Mouse (Mus musculus): ENCODE data around the gene Adamts3.

The Adamts3 gene

DNA sequence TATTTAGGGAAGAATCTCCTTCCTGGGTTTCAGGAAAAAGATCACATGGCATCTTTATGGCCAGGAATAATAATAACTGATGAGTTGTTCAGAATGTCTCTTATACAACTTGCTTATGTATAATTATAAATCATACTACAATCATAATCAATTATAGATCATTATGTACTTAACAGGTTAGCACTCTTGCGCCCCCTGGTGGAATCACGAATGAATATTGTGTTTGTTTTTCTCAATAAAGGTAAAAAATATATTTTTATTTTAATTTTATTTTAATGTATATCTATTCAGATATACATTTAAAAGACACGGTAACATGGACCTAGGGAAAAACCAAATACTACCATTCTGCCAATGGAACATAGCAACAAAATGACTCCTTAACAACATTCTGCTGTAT, 63.6 kb downstream of the Adamts3 start:
- DNase-seq (ENCODE audit: inconsistent age in 2 of 2, low spot score in 1 of 2) = peak in 1 of 2 experiments; percentile 60

DNA sequence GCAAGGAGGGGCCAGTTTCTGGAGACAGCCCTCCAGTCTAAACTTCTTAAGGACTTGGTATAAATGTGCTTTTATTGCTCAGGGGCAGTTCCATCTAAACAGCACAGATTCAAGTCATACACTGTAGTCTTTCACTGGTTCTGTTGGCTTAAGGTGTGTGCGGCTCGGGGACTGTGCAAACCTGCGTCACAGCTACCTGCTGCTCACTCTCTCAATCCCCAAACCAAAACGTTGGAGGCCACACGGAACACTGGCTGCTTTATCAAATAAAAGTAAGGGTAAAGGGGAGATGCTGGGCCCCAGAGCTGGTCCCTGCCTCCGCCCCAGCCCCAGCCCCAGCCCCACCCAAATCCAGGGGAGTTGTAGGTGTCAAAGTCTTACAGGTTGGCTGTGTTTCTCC, 66.5 kb downstream of the Adamts3 start:
- no peak for DNase-seq (ENCODE audit: inconsistent age in 2 of 2, low spot score in 1 of 2)

GRCm38 (mm10) chr5:89814552-89814951, 68.6 kb downstream of the Adamts3 start:
- no peak for DNase-seq (ENCODE audit: inconsistent age in 2 of 2, low spot score in 1 of 2)

DNA sequence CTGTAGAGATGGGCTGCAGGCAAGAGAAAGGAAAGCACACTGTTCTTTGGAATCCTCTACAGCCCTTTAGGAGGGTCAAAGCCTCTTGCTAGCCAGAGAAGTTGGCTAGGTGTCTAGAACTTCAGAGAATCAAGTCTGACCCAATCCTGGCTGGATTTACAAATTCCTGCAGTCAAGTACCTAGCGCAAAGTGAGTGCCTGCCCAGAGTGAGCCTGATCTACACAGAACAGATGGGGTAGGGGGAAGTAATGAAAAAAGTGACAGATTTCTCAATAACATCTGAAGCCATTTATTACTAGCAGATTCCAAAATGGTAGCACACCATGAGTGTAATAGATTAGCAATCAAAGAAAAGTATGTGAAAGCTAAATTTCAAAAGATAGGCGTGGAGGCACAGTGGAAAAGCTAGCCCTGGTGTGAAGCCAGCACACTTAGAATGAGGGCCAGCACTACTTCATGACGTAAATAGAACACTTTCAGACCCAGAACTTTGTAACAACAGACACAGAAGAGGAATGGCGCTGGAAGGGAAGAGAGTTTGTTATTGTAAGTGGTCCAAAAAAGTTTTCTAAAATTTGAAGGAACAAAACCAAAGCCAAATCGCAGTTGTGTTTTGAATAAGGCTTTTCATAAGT, 82.8 kb downstream of the Adamts3 start:
- DNase-seq (ENCODE audit: inconsistent age in 2 of 2, low spot score in 1 of 2) = no peak

DNA sequence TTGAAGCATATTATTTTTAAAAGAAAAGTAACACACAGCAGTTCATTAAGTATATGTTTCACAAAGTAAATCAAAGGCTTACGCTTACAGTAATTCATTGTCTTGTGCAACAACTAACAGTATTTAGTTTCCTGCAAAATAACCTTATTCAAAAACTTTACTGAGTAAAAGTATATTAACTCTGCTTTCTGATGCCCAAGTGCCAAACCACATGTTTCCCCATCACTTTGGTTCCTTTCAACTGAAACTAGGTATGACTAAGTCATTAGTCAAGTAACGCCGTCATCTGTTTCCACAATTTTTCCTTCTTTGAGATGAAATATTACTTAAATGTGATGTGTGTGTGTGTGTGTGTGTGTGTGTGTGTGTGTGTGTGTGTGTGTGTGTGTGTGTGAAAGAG, 89.4 kb downstream of the Adamts3 start:
- no peak for DNase-seq (ENCODE audit: inconsistent age in 2 of 2, low spot score in 1 of 2)

GRCm38 (mm10) chr5:89784635-89785034, 98.5 kb downstream of the Adamts3 start:
- DNase-seq (ENCODE audit: inconsistent age in 2 of 2, low spot score in 1 of 2) = no peak

- no peak for DNase-seq (ENCODE audit: inconsistent age in 2 of 2, low spot score in 1 of 2)
These were observed 103.3 kb downstream of the Adamts3 start for GRCm38 (mm10) chr5:89779823-89780222.

DNA sequence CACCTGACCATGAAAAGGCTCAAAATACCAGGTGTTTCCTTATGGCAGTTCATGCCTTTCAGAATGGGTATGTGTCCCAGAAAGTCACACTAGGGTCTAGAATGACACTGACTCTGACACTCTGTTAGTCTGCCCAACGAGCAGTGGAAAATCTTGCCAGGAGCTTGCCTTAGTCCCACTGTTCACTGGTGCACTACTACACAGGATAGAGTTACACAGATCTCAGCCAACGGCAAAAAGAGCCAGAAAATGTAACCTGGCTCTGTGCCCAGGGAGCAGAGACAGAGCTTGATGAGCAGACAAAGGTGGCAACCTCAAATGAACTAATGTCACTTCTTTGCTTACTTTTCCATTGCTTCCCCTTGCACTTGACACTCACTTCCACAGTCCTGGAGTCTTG, 104.5 kb downstream of the Adamts3 start:
- no peak for DNase-seq (ENCODE audit: inconsistent age in 2 of 2, low spot score in 1 of 2)

GRCm38 (mm10) chr5:89777411-89777810, 105.7 kb downstream of the Adamts3 start:
- DNase-seq (ENCODE audit: inconsistent age in 2 of 2, low spot score in 1 of 2) = no peak

- DNase-seq (ENCODE audit: inconsistent age in 2 of 2, low spot score in 1 of 2) = no peak
These were observed 112.3 kb downstream of the Adamts3 start for GRCm38 (mm10) chr5:89770655-89771355.

DNA sequence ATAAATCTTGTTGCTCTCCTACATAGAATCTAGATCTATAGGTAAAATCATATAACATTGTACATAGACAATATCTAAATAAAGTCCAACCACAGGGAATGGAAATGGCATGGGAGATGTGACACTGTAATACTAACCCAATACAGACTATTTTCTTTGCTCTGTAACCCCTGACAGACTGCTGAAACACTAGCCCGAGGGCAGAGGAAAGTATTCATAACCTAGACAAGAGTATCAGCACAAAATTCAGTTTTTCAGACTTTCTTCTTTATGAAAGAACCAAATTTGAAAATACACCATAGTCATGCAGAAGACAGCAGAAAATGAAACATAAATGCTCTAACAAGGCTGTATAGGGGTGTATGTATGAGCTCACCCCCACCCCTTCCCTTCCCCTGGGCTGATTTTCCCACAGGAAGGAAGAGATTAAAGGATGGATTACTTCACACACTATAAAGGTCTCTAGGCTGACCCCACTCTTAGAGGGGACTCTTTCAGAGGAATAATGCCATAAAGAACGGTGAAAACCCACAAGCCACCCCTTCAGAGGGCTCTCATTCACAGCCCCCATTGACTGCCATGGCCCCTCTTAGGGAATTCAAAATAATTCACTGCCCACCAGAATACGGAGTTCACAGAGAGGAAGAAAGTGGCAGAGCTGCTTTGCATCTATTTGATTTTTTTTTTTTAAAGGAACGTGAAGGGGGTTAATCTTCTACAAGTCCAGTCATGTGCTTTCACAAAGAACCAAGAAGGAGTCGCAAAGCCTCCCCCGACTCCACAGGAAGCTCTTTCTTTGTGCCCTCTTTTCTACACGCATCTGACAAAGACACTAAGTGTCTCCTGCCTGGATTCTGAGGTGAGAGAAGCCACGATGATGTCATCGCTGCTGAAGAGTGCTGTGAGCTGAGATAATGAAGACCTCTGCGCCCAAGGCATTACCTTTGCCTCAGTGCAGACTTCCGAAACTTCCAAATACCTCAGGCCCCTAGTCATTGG, 119.6 kb downstream of the Adamts3 start:
- no peak for DNase-seq (ENCODE audit: inconsistent age in 2 of 2, low spot score in 1 of 2)

DNA sequence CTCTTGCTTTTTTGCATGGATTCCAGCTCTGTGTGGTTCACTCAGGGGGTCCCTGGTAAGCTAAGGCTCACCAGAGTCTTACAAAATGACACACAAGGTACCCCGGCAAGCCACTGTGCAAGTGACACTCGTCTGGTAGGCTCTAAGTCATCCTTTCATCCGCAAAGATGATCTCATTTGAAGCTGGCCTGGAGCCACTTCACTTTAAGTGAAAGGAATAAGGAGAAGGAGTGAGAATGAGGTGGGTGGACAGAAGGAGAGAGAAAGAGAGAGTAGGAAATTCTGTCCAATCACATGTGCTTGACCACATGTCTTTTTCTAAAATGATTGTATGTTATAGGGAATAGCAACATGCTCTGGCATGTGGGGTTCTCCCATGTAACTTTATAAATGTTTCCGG, 122.8 kb downstream of the Adamts3 start:
- DNase-seq (ENCODE audit: inconsistent age in 2 of 2, low spot score in 1 of 2) = no peak

GRCm38 (mm10) chr5:89751836-89752235, 131.3 kb downstream of the Adamts3 start:
- no peak for DNase-seq (ENCODE audit: inconsistent age in 2 of 2, low spot score in 1 of 2)

- no peak for DNase-seq (ENCODE audit: inconsistent age in 2 of 2, low spot score in 1 of 2)
These were observed 134.8 kb downstream of the Adamts3 start for GRCm38 (mm10) chr5:89748185-89748884.

- DNase-seq (ENCODE audit: inconsistent age in 2 of 2, low spot score in 1 of 2) = no peak
These were observed 135.9 kb downstream of the Adamts3 start for GRCm38 (mm10) chr5:89747149-89747659.

DNA sequence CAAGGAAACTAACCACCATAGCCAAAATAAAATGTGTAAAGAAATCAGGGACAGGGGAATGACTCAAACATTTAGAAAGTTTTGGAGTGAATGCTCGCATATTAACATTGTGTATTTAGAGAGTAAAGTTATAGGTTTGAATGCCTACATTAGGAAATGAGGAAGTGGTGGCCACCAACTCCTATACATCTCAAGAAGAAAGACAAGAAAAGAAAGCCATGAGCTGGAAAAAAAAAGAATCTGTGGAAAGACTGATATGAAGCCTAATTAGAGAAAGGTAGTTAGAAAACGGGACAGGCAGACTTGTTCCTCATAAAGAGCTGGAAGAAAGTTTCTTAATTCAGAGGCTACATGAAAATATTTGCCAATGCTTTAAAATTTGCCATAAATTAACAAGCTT, 138.0 kb downstream of the Adamts3 start:
- DNase-seq (ENCODE audit: inconsistent age in 2 of 2, low spot score in 1 of 2) = no peak

GRCm38 (mm10) chr5:89734759-89735158, 148.4 kb downstream of the Adamts3 start:
- no peak for DNase-seq (ENCODE audit: inconsistent age in 2 of 2, low spot score in 1 of 2)

DNA sequence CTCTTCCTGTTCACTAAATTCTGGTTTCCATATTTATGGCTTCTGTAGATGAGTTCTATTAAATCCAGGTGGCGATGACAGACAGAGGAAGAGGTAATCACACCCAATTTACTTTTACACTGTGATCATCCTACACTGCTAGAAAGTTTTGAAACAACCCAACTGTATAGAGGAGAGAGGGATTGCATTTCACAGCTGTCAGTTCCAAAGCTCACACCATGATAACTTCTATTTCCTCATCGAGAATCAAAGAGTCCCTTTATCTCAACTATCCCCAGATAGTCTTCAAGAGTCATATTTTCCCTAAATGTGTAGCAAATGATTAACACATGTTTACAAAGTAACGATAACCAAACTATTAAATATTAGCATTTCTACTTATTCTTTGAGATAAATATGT, 152.7 kb downstream of the Adamts3 start:
- no peak for DNase-seq (ENCODE audit: inconsistent age in 2 of 2, low spot score in 1 of 2)

- no peak for DNase-seq (ENCODE audit: inconsistent age in 2 of 2, low spot score in 1 of 2)
These were observed 155.0 kb downstream of the Adamts3 start for GRCm38 (mm10) chr5:89728117-89728516.

DNA sequence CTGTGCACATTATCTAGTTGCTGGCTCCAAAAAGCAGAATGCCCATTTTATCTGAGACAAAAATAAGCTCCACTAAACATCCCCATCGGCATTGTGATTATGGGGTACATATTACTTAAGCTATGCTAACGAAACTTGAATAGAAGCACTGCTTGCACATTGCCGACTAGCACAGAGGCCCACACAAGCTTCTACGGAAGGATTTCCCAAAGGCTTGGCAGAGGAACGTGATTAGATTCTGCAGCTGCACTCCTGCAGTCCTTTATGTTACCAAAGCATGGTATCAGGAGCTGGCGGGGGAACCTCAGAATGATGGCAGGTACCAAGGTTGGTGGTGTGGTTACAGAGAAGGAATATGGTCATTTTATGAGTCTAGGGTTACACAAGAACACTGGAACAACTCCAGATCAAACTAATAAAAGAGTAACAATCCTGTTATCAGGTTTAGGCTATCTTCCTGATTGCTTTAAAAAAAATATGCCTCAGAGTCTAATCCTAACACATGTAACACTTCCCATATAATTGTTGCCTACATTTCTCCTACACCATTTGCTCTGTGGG, 155.6 kb downstream of the Adamts3 start:
- no peak for DNase-seq (ENCODE audit: inconsistent age in 2 of 2, low spot score in 1 of 2)
